12 mouse cellular contexts compared by ENCODE assay signal in genomic region chr4:134255854-134256253, GRCm38 (mm10). TPM values are rescaled to one million over a fixed set of nuclear protein-coding genes. Genes with fewer than 3 reads are reported as not detected.
DNase-seq lines count a peak whose midpoint lies in the region; ATAC-seq lines count a peak whose summit lies in the region.
"Had no signal": no experiment of that assay in that cellular context is flagged by ENCODE, and none has a peak within 500 bp of the region (broad histone marks: within the 10 kb centered on the region; RNA-seq: fewer than 3 reads in every experiment).

No protein-coding gene starts in this region.

- DNase-seq in intestine, embryonic 14.5 days (ENCODE audit: low spot score) = no peak
- no peak for DNase-seq in embryonic facial prominence, embryonic 14.5 days (ENCODE audit: low spot score)
- peak; percentile 28 to 56 for DNase-seq in kidney, postnatal 4 days
- DNase-seq in spleen, adult 18-20 months = no peak
- DNase-seq in testis, postnatal 10 days (ENCODE audit: low spot score) = no peak

- no peaks in the 10 kb centered on the region for H3K9me3 ChIP-seq in intestine, embryonic 14.5 days (ENCODE audit: control insufficient read depth, low read length)
- no peaks in the 10 kb centered on the region for H3K9me3 ChIP-seq in intestine, embryonic 15.5 days
- H3K9me3 ChIP-seq in embryonic facial prominence, embryonic 14.5 days (ENCODE audit: control insufficient read depth, low read length) = no peaks in the 10 kb centered on the region

- no peak overlapping the region for H3K4me3 ChIP-seq in intestine, embryonic 14.5 days (ENCODE audit: low read depth, low read length)
- no peak overlapping the region for H3K4me3 ChIP-seq in intestine, embryonic 15.5 days (replicated peaks)
- peak overlapping the region; percentile 22; the same call in 1 of the 2 replicates for H3K4me3 ChIP-seq in brown adipose tissue, adult 24 weeks (ENCODE audit: insufficient read depth, low read depth, low read length)
- no peak overlapping the region for H3K4me3 ChIP-seq in embryonic facial prominence, embryonic 14.5 days (ENCODE audit: low read depth, low read length)
- H3K4me3 ChIP-seq: erythroblast, embryonic 14.5 days had no signal

- H3K27ac ChIP-seq in intestine, embryonic 14.5 days (ENCODE audit: low read depth) = no peak overlapping the region
- H3K27ac ChIP-seq in intestine, embryonic 15.5 days = no peak overlapping the region
- peak overlapping the region; percentile 94 for H3K27ac ChIP-seq in brown adipose tissue, adult 24 weeks (replicated peaks; ENCODE audit: low read depth, low read length)
- no peak overlapping the region for H3K27ac ChIP-seq in embryonic facial prominence, embryonic 14.5 days (replicated peaks; ENCODE audit: low read depth, low read length)

- peaks cover 30% of the 10 kb centered on the region for H3K27me3 ChIP-seq in intestine, embryonic 14.5 days (replicated peaks; ENCODE audit: control insufficient read depth, insufficient read depth, low read length)
- peaks cover 31% of the 10 kb centered on the region for H3K27me3 ChIP-seq in intestine, embryonic 15.5 days (replicated peaks)
- H3K27me3 ChIP-seq in embryonic facial prominence, embryonic 14.5 days (replicated peaks; ENCODE audit: control insufficient read depth, insufficient read depth, low read length) = peaks cover 50% of the 10 kb centered on the region

- no peak for ATAC-seq in intestine, embryonic 14.5 days (replicated peaks; ENCODE audit: low FRiP score, low TSS enrichment, low read depth)
- ATAC-seq in intestine, embryonic 15.5 days = no peak
- no peak for ATAC-seq in embryonic facial prominence, embryonic 14.5 days (ENCODE audit: low read depth)
- ATAC-seq in CD4-positive, CD25-positive, alpha-beta regulatory T cell, adult 4 months = no peak

- H3K4me2 ChIP-seq in intestine, embryonic 14.5 days (ENCODE audit: low read length) = peak overlapping the region; percentile 20; the same call in 1 of the 2 replicates
- H3K4me2 ChIP-seq in intestine, embryonic 15.5 days (replicated peaks) = no peak overlapping the region
- no peak overlapping the region for H3K4me2 ChIP-seq in embryonic facial prominence, embryonic 14.5 days (ENCODE audit: low read depth, low read length)

- no peak overlapping the region for H3K9ac ChIP-seq in intestine, embryonic 14.5 days (ENCODE audit: low read length)
- no peak overlapping the region for H3K9ac ChIP-seq in intestine, embryonic 15.5 days
- 0 out of 2 replicates have a peak overlapping the region, but pooled peaks have one; percentile 5 for H3K9ac ChIP-seq in embryonic facial prominence, embryonic 14.5 days (ENCODE audit: low read depth, low read length)

- no peaks in the 10 kb centered on the region for H3K36me3 ChIP-seq in intestine, embryonic 14.5 days (ENCODE audit: control insufficient read depth, insufficient read depth, low read length)
- H3K36me3 ChIP-seq in intestine, embryonic 15.5 days = no peaks in the 10 kb centered on the region
- H3K36me3 ChIP-seq in embryonic facial prominence, embryonic 14.5 days (ENCODE audit: control insufficient read depth, insufficient read depth, low read length) = no peaks in the 10 kb centered on the region

- peaks cover 44% of the 10 kb centered on the region for H3K4me1 ChIP-seq in intestine, embryonic 14.5 days (replicated peaks; ENCODE audit: control insufficient read depth, insufficient read depth, low read length)
- peaks cover 40% of the 10 kb centered on the region for H3K4me1 ChIP-seq in intestine, embryonic 15.5 days (replicated peaks)
- peaks cover 5% of the 10 kb centered on the region for H3K4me1 ChIP-seq in brown adipose tissue, adult 24 weeks (ENCODE audit: control insufficient read depth, insufficient read depth, insufficient read length, low read length)
- peaks cover 30% of the 10 kb centered on the region for H3K4me1 ChIP-seq in embryonic facial prominence, embryonic 14.5 days (ENCODE audit: control insufficient read depth, insufficient read depth, low read length)

- WGBS in intestine, embryonic 14.5 days = 36% methylated on average over 4 of the region's 4 CpGs
- WGBS in intestine, embryonic 15.5 days = 25% methylated on average over 4 of the region's 4 CpGs
- WGBS in embryonic facial prominence, embryonic 14.5 days = 20% methylated on average over 4 of the region's 4 CpGs

RNA-seq across cellular contexts. Expression of gene Grrp1, which starts 1.9 kb away (rescaled TPM):
- polyA plus RNA-seq in intestine, embryonic 14.5 days (2014; fragmentation: Nextera tagmentation; extraction: Ambion mirVana) = 3.8 and 4.5 TPM in 2 replicates
- 5.0 TPM in 2 replicates for polyA plus RNA-seq in intestine, embryonic 15.5 days (2015; fragmentation: Nextera tagmentation; extraction: Ambion mirVana)
- 2.5 and 2.8 TPM in 2 replicates for polyA plus RNA-seq in brown adipose tissue, adult 24 weeks (2012; ENCODE audit: insufficient read depth, insufficient read length, missing spikeins)
- polyA plus RNA-seq in embryonic facial prominence, embryonic 14.5 days (2014; fragmentation: Nextera tagmentation; extraction: Ambion mirVana) = 6.8 and 7.4 TPM in 2 replicates
- polyA plus RNA-seq in CD4-positive, CD25-positive, alpha-beta regulatory T cell, adult 4 months (2017; shearing (Covaris generic)) = not detected

RNA-seq across cellular contexts. Expression of gene Gm30191, which starts 9.1 kb away (rescaled TPM):
- not detected in 2 replicates for polyA plus RNA-seq in intestine, embryonic 14.5 days (2014; fragmentation: Nextera tagmentation; extraction: Ambion mirVana)
- not detected in 2 replicates for polyA plus RNA-seq in intestine, embryonic 15.5 days (2015; fragmentation: Nextera tagmentation; extraction: Ambion mirVana)
- not detected in 2 replicates for polyA plus RNA-seq in brown adipose tissue, adult 24 weeks (2012; ENCODE audit: insufficient read depth, insufficient read length, missing spikeins)
- 0.28 TPM in 1 of 2 replicates, not detected in the other for polyA plus RNA-seq in embryonic facial prominence, embryonic 14.5 days (2014; fragmentation: Nextera tagmentation; extraction: Ambion mirVana)
- not detected for polyA plus RNA-seq in CD4-positive, CD25-positive, alpha-beta regulatory T cell, adult 4 months (2017; shearing (Covaris generic))
- polyA plus RNA-seq: liver, adult 2 months; spleen, adult 2 months had no signal

RNA-seq across cellular contexts. Expression of gene Zfp593, which starts 10.5 kb away (rescaled TPM):
- 17.5 and 20.7 TPM in 2 replicates for polyA plus RNA-seq in intestine, embryonic 14.5 days (2014; fragmentation: Nextera tagmentation; extraction: Ambion mirVana)
- polyA plus RNA-seq in intestine, embryonic 15.5 days (2015; fragmentation: Nextera tagmentation; extraction: Ambion mirVana) = 16.4 and 16.7 TPM in 2 replicates
- polyA plus RNA-seq in brown adipose tissue, adult 24 weeks (2012; ENCODE audit: insufficient read depth, insufficient read length, missing spikeins) = 2.8 and 3.1 TPM in 2 replicates
- 13.7 and 15.7 TPM in 2 replicates for polyA plus RNA-seq in embryonic facial prominence, embryonic 14.5 days (2014; fragmentation: Nextera tagmentation; extraction: Ambion mirVana)
- polyA plus RNA-seq in CD4-positive, CD25-positive, alpha-beta regulatory T cell, adult 4 months (2017; shearing (Covaris generic)) = 1 to 10 TPM; 4.3 to 6.8 TPM

RNA-seq across cellular contexts. Expression of gene E130218I03Rik, which starts 12.4 kb away (rescaled TPM):
- polyA plus RNA-seq in intestine, embryonic 14.5 days (2014; fragmentation: Nextera tagmentation; extraction: Ambion mirVana) = 0.24 and 0.41 TPM in 2 replicates
- 0.23 and 0.34 TPM in 2 replicates for polyA plus RNA-seq in intestine, embryonic 15.5 days (2015; fragmentation: Nextera tagmentation; extraction: Ambion mirVana)
- not detected in 2 replicates for polyA plus RNA-seq in brown adipose tissue, adult 24 weeks (2012; ENCODE audit: insufficient read depth, insufficient read length, missing spikeins)
- 0.29 and 0.67 TPM in 2 replicates for polyA plus RNA-seq in embryonic facial prominence, embryonic 14.5 days (2014; fragmentation: Nextera tagmentation; extraction: Ambion mirVana)
- polyA plus RNA-seq in CD4-positive, CD25-positive, alpha-beta regulatory T cell, adult 4 months (2017; shearing (Covaris generic)) = 1 to 10 TPM in 1 of 2 experiments, not detected in 1; 3.7 TPM
- polyA plus RNA-seq: brain, embryonic 14.5 days; erythroblast, embryonic 14.5 days; liver, adult 2 months; spleen, adult 2 months had no signal

RNA-seq across cellular contexts. Expression of gene Cnksr1, which starts 17.7 kb away (rescaled TPM):
- polyA plus RNA-seq in intestine, embryonic 14.5 days (2014; fragmentation: Nextera tagmentation; extraction: Ambion mirVana) = 6.1 and 7.5 TPM in 2 replicates
- 12.2 and 12.7 TPM in 2 replicates for polyA plus RNA-seq in intestine, embryonic 15.5 days (2015; fragmentation: Nextera tagmentation; extraction: Ambion mirVana)
- polyA plus RNA-seq in brown adipose tissue, adult 24 weeks (2012; ENCODE audit: insufficient read depth, insufficient read length, missing spikeins) = 0.63 TPM in 1 of 2 replicates, not detected in the other
- 2.4 and 2.6 TPM in 2 replicates for polyA plus RNA-seq in embryonic facial prominence, embryonic 14.5 days (2014; fragmentation: Nextera tagmentation; extraction: Ambion mirVana)
- polyA plus RNA-seq in CD4-positive, CD25-positive, alpha-beta regulatory T cell, adult 4 months (2017; shearing (Covaris generic)) = not detected
- polyA plus RNA-seq: erythroblast, embryonic 14.5 days had no signal

Comparison
In these comparisons a context has a peak if more than half of its experiments do, and no peak if none do; other contexts are left out.
1. DNase-seq: peak in kidney, postnatal 4 days (2 of 2); none in intestine, embryonic 14.5 days (single experiment), embryonic facial prominence, embryonic 14.5 days (single experiment), spleen, adult 18-20 months (0 of 2) and testis, postnatal 10 days (single experiment).